Mouse (Mus musculus): Measurements from ENCODE around the gene Mgat4c. TPM values are rescaled to one million over a fixed set of nuclear protein-coding genes. Genes with fewer than 3 reads are reported as not detected.

Gene Mgat4c
- total RNA-seq, 2 experiments from 2014 or later: not detected

Small RNA genes lying within 50 kb of the gene (microRNA-seq; reads per million reads assigned to microRNA genes)
- gene Mir3059: 0 to 0.69 reads per million in 2 experiments

Data from heart, postnatal 4 days (tissue).